8 mouse cellular contexts compared by ENCODE assay signal in the genomic region with DNA sequence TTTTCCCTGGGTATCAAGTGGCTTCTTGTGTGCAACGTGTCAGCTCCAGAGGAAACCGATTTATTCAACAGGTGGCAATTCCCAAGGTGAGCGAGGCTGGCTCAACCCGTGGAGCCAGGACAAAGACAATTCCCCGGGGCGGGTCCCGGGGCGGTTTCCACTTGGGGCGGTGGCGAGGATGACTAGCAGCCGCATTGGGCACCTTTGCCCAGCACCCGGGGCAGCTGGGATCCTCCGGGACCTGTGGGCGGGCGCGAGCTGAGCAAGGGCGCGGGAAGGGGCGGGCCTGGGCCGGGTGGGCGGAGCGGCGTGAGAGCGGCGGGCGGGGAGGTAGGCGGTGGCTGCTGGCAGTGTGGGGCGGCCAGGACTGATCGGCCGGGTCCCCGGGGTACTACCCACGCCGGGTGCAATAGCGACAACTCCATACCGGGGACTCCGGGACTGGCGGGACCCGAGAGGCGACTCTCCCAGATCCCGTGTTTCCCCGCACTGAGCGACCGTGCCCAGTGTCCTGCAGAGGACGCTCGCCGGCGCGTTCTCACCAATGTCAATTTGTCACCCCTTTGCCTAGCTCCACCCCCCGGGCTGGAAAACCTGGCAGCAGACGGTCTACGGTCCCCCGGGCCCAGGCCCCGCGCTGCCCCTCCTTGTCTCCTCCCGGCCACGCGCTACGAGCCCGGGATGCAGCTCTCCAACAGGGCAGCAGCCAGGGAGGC. TPM values are rescaled to one million over a fixed set of nuclear protein-coding genes. Genes with fewer than 3 reads are reported as not detected.
DNase-seq lines count a peak whose midpoint lies in the region; ATAC-seq and TF ChIP-seq lines count a peak whose summit lies in the region.

No protein-coding gene starts in this region.

- H3K4me2 ChIP-seq in embryonic facial prominence, embryonic 12.5 days (replicated peaks) = peak overlapping the region; percentile 83
- peak overlapping the region; percentile 63 for H3K4me2 ChIP-seq in limb, embryonic 14.5 days (replicated peaks; ENCODE audit: low read depth, low read length, severe bottlenecking)
- peak overlapping the region; percentile 78 for H3K4me2 ChIP-seq in midbrain, embryonic 16.5 days (ENCODE audit: low read length)

- peaks cover 7% of the 10 kb centered on the region for H3K4me1 ChIP-seq in embryonic facial prominence, embryonic 12.5 days
- peaks cover 13% of the 10 kb centered on the region for H3K4me1 ChIP-seq in heart, adult 2 months (ENCODE audit: control insufficient read depth, insufficient read depth, low read length)
- H3K4me1 ChIP-seq in limb, embryonic 14.5 days (ENCODE audit: control insufficient read depth, insufficient read depth, low read length) = peaks cover 5% of the 10 kb centered on the region; the same call in 1 of the 2 replicates
- peaks cover 5% of the 10 kb centered on the region for H3K4me1 ChIP-seq in midbrain, embryonic 16.5 days (ENCODE audit: control insufficient read depth, insufficient read depth, low read length)

- no peaks in the 10 kb centered on the region for H3K36me3 ChIP-seq in embryonic facial prominence, embryonic 12.5 days
- peaks cover 3% of the 10 kb centered on the region; the same call in 1 of the 2 replicates for H3K36me3 ChIP-seq in heart, adult 2 months (ENCODE audit: control insufficient read depth, insufficient read depth, low read length)
- H3K36me3 ChIP-seq in limb, embryonic 14.5 days (ENCODE audit: control insufficient read depth, insufficient read depth, low read length) = no peaks in the 10 kb centered on the region
- no peaks in the 10 kb centered on the region for H3K36me3 ChIP-seq in midbrain, embryonic 16.5 days (ENCODE audit: control insufficient read depth, insufficient read depth, low read length)

- ATAC-seq in embryonic facial prominence, embryonic 12.5 days (ENCODE audit: insufficient number of reproducible peaks, insufficient read depth, low FRiP score, low TSS enrichment) = peak; percentile 95
- peak; percentile 93 for ATAC-seq in limb, embryonic 14.5 days (ENCODE audit: low FRiP score, low read depth)
- ATAC-seq in midbrain, embryonic 16.5 days = peak; percentile 95

- peak overlapping the region; percentile 77 for H3K27ac ChIP-seq in embryonic facial prominence, embryonic 12.5 days
- H3K27ac ChIP-seq in heart, adult 2 months = peak overlapping the region; percentile 89
- H3K27ac ChIP-seq in limb, embryonic 14.5 days (replicated peaks; ENCODE audit: low read depth, low read length) = peak overlapping the region; percentile 63
- peak overlapping the region; percentile 88 for H3K27ac ChIP-seq in midbrain, embryonic 16.5 days (ENCODE audit: low read length)

- no peaks in the 10 kb centered on the region for H3K9me3 ChIP-seq in embryonic facial prominence, embryonic 12.5 days
- H3K9me3 ChIP-seq in limb, embryonic 14.5 days (ENCODE audit: control insufficient read depth, low read length) = no peaks in the 10 kb centered on the region
- no peaks in the 10 kb centered on the region for H3K9me3 ChIP-seq in midbrain, embryonic 16.5 days (replicated peaks; ENCODE audit: control insufficient read depth, low read length, poor library complexity, severe bottlenecking)

- H3K9ac ChIP-seq in embryonic facial prominence, embryonic 12.5 days = peak overlapping the region; percentile 79
- peak overlapping the region; percentile 86 for H3K9ac ChIP-seq in heart, adult 2 months (ENCODE audit: low read depth, low read length)
- peak overlapping the region; percentile 79 for H3K9ac ChIP-seq in limb, embryonic 14.5 days (ENCODE audit: low read depth, low read length, severe bottlenecking)
- peak overlapping the region; percentile 87 for H3K9ac ChIP-seq in midbrain, embryonic 16.5 days (ENCODE audit: low read depth, low read length)

- intact Hi-C loops in heart, adult 2 months (cut with DNase I) = loop anchor here (2.0 kb wide), 1 partner anchor 20 kb away; the partner anchor contains the start of gene Parp16

- peak; percentile 93 for DNase-seq in 3134 (ENCODE audit: extremely low read depth, insufficient read length, low spot score)
- peak; percentile 94 to 96 for DNase-seq in adrenal gland, postnatal 36 days
- DNase-seq in heart, adult 2 months = peak; percentile 91 to 93
- peak; percentile 92 for DNase-seq in kidney, adult 8-10 months
- DNase-seq in limb, embryonic 14.5 days (ENCODE audit: low spot score) = peak; percentile 71
- DNase-seq in spleen, postnatal 10 days (ENCODE audit: low spot score in 2 of 2) = peak; percentile 93 to 94

- TF ChIP-seq CTCF in heart, adult 2 months (IDR thresholded peaks at IDR 0.05) = peak; percentile 69

- no peak for TF ChIP-seq EP300 in heart, adult 2 months (IDR thresholded peaks at IDR 0.05; ENCODE audit: insufficient read depth, low read depth, low read length)

- TF ChIP-seq POLR2A in heart, adult 2 months (IDR thresholded peaks at IDR 0.05; ENCODE audit: insufficient read depth, low read depth, low read length) = peak; percentile 59
- TF ChIP-seq POLR2A in limb, embryonic 14.5 days (IDR thresholded peaks at IDR 0.05; ENCODE audit: borderline replicate concordance, extremely low read depth, insufficient read depth, insufficient read length) = 0 out of 2 replicates have a peak, but pooled peaks have one; percentile 23

- H3K27me3 ChIP-seq in embryonic facial prominence, embryonic 12.5 days = no peaks in the 10 kb centered on the region
- no peaks in the 10 kb centered on the region for H3K27me3 ChIP-seq in heart, adult 2 months (ENCODE audit: control insufficient read depth, insufficient read depth, low read length)
- no peaks in the 10 kb centered on the region for H3K27me3 ChIP-seq in limb, embryonic 14.5 days (ENCODE audit: control insufficient read depth, insufficient read depth, low read length)
- H3K27me3 ChIP-seq in midbrain, embryonic 16.5 days (ENCODE audit: control insufficient read depth, insufficient read depth, low read depth, low read length) = no peaks in the 10 kb centered on the region

- H3K79me2 ChIP-seq in heart, adult 2 months (replicated peaks; ENCODE audit: control insufficient read depth, insufficient read depth, low read length) = peaks cover under 1% of the 10 kb centered on the region; the same call in 1 of the 2 replicates

- H3K4me3 ChIP-seq in embryonic facial prominence, embryonic 12.5 days = peak overlapping the region; percentile 67
- peak overlapping the region; percentile 74 for H3K4me3 ChIP-seq in heart, adult 2 months
- peak overlapping the region; percentile 69 for H3K4me3 ChIP-seq in limb, embryonic 14.5 days (replicated peaks; ENCODE audit: low read length)
- peak overlapping the region; percentile 70 for H3K4me3 ChIP-seq in midbrain, embryonic 16.5 days (ENCODE audit: low read depth, low read length)

- WGBS in embryonic facial prominence, embryonic 12.5 days = 1% methylated on average over 58 of the region's 59 CpGs
- WGBS in heart, adult 2 months = 1% methylated on average over 49 of the region's 59 CpGs
- under 1% methylated on average over 29 of the region's 59 CpGs for WGBS in limb, embryonic 14.5 days
- under 1% methylated on average over 48 of the region's 59 CpGs for WGBS in midbrain, embryonic 16.5 days

RNA-seq across cellular contexts. Expression of gene Parp16, which starts 19.8 kb away (rescaled TPM):
- total RNA-seq in adrenal gland, postnatal 36 days (2021) = 10 to 100 TPM; 11.8 to 21.2 TPM
- polyA plus RNA-seq in embryonic facial prominence, embryonic 12.5 days (2016; fragmentation: Nextera tagmentation; extraction: Ambion mirVana) = 7.1 and 7.2 TPM in 2 replicates
- total RNA-seq in heart, adult 2 months (2021) = 1 to 10 TPM; 2.6 to 3.1 TPM
- 3.7 and 4.8 TPM in 2 replicates for polyA plus RNA-seq in heart, adult 2 months (2012; rRNA removed)
- polyA plus RNA-seq in limb, embryonic 14.5 days (2012; rRNA removed) = 7.6 and 8.3 TPM in 2 replicates
- 6.5 and 7.6 TPM in 2 replicates for polyA plus RNA-seq in limb, embryonic 14.5 days (2014; fragmentation: Nextera tagmentation; extraction: Ambion mirVana)
- 8.5 and 9.0 TPM in 2 replicates for polyA plus RNA-seq in midbrain, embryonic 16.5 days (2015; fragmentation: Nextera tagmentation; extraction: Ambion mirVana)

RNA-seq across cellular contexts. Expression of gene Cilp, which starts 50.0 kb away (rescaled TPM):
- total RNA-seq in adrenal gland, postnatal 36 days (2021) = 1 to 10 TPM; 4.7 to 6.2 TPM
- 0.95 and 0.99 TPM in 2 replicates for polyA plus RNA-seq in embryonic facial prominence, embryonic 12.5 days (2016; fragmentation: Nextera tagmentation; extraction: Ambion mirVana)
- total RNA-seq in heart, adult 2 months (2021) = 1 to 10 TPM; 3.0 to 4.8 TPM
- 4.8 and 10.1 TPM in 2 replicates for polyA plus RNA-seq in heart, adult 2 months (2012; rRNA removed)
- polyA plus RNA-seq in limb, embryonic 14.5 days (2012; rRNA removed) = 5.5 and 6.5 TPM in 2 replicates
- polyA plus RNA-seq in limb, embryonic 14.5 days (2014; fragmentation: Nextera tagmentation; extraction: Ambion mirVana) = 7.2 and 9.5 TPM in 2 replicates
- 0.20 and 0.29 TPM in 2 replicates for polyA plus RNA-seq in midbrain, embryonic 16.5 days (2015; fragmentation: Nextera tagmentation; extraction: Ambion mirVana)

Comparison
In these comparisons a context has a peak if more than half of its experiments do, and no peak if none do; other contexts are left out.
1. Peak in every context shown above with its lines: DNase-seq, ATAC-seq, H3K4me3 ChIP-seq and H3K27ac ChIP-seq.